Mouse (Mus musculus): ENCODE results near the gene Myo1g. TPM values are rescaled to one million over a fixed set of nuclear protein-coding genes. Genes with fewer than 3 reads are reported as not detected.
A peak's percentile ranks its signal among the peaks of the same experiment; 100 is the strongest.
"Not testable (repeated sequence)": the region's sequence is repeated elsewhere in the genome, so short reads cannot be mapped to it uniquely, and the experiment has no call there.

Gene Myo1g
- polyA plus RNA-seq, 1 experiment from 2014 or later: 0.66 TPM

GRCm38 (mm10) chr11:6528186-6529006 lies 7.6 kb upstream of the Myo1g start:
- Histone ChIP-seq H3K36me3 (peaks cover 31% of the 10 kb centered on the region), H3K27ac (peak overlapping the region; percentile 84), H3K4me2 (peak overlapping the region; percentile 86), H3K27me3 (no peaks in the 10 kb centered on the region), H3K4me3 (replicated peaks) (peak overlapping the region; percentile 67), H3K4me1 (replicated peaks) (peaks cover 11% of the 10 kb centered on the region), H3K9ac (replicated peaks) (peak overlapping the region; percentile 81), H3K9me3 (no peaks in the 10 kb centered on the region)
- under 1% methylated on average over 51 of the region's 51 CpGs for WGBS
- ATAC-seq (ENCODE audit: insufficient number of reproducible peaks, insufficient read depth, low FRiP score, low TSS enrichment, low read depth): peak; percentile 94

- ATAC-seq (ENCODE audit: insufficient number of reproducible peaks, insufficient read depth, low FRiP score, low TSS enrichment, low read depth): 0 out of 2 replicates have a peak, but pooled peaks have one; percentile 9
- H3K27ac ChIP-seq: peak overlapping the region; percentile 84
- peak overlapping the region; percentile 81 for H3K9ac ChIP-seq (replicated peaks)
- H3K36me3 ChIP-seq: peaks cover 31% of the 10 kb centered on the region
- peak overlapping the region; percentile 67 for H3K4me3 ChIP-seq (replicated peaks)
- H3K9me3 ChIP-seq: no peaks in the 10 kb centered on the region
- peak overlapping the region; percentile 86 for H3K4me2 ChIP-seq
- H3K27me3 ChIP-seq: no peaks in the 10 kb centered on the region
- WGBS: 14% methylated on average over 10 of the region's 10 CpGs
- peaks cover 11% of the 10 kb centered on the region for H3K4me1 ChIP-seq (replicated peaks)
These were observed 6.8 kb upstream of the Myo1g start for GRCm38 (mm10) chr11:6527256-6528185.

- WGBS: 71% methylated on average over 13 of the region's 16 CpGs
- peak overlapping the region; percentile 86 for H3K4me2 ChIP-seq
- not testable (repeated sequence) for H3K27ac ChIP-seq
These were observed 5.9 kb upstream of the Myo1g start for GRCm38 (mm10) chr11:6526526-6527255.

GRCm38 (mm10) chr11:6525241-6525640 lies 4.5 kb upstream of the Myo1g start:
- Histone ChIP-seq H3K4me1 (replicated peaks) (peaks cover 11% of the 10 kb centered on the region), H3K9ac (replicated peaks) (no peak overlapping the region), H3K9me3 (no peaks in the 10 kb centered on the region), H3K27ac (no peak overlapping the region), H3K27me3 (no peaks in the 10 kb centered on the region), H3K4me3 (replicated peaks) (no peak overlapping the region), H3K36me3 (peaks cover 31% of the 10 kb centered on the region), H3K4me2 (no peak overlapping the region)
- WGBS: 89% methylated on average over 1 of the region's 1 CpGs
- no peak for ATAC-seq (ENCODE audit: insufficient number of reproducible peaks, insufficient read depth, low FRiP score, low TSS enrichment, low read depth)

More at GRCm38 (mm10) chr11:6526526-6527255, 5.9 kb upstream of the Myo1g start:
- not testable (repeated sequence) for H3K27me3 ChIP-seq; H3K9me3 ChIP-seq; ATAC-seq (ENCODE audit: insufficient number of reproducible peaks, insufficient read depth, low FRiP score, low TSS enrichment, low read depth)
- H3K4me1 ChIP-seq (replicated peaks): peaks cover 11% of the 10 kb centered on the region
- peaks cover 31% of the 10 kb centered on the region for H3K36me3 ChIP-seq
- peak overlapping the region; percentile 81; the same call in 1 of the 2 replicates for H3K9ac ChIP-seq (replicated peaks)
- peak overlapping the region; percentile 67 for H3K4me3 ChIP-seq (replicated peaks)

GRCm38 (mm10) chr11:6524880-6525238 lies 4.1 kb upstream of the Myo1g start:
- Histone ChIP-seq H3K4me1 (replicated peaks) (peaks cover 11% of the 10 kb centered on the region), H3K27ac (0 out of 2 replicates have a peak overlapping the region, but pooled peaks have one; percentile 29), H3K4me2 (no peak overlapping the region), H3K4me3 (replicated peaks) (no peak overlapping the region), H3K27me3 (no peaks in the 10 kb centered on the region), H3K36me3 (peaks cover 31% of the 10 kb centered on the region), H3K9me3 (no peaks in the 10 kb centered on the region), H3K9ac (replicated peaks) (no peak overlapping the region)
- 87% methylated on average over 4 of the region's 4 CpGs for WGBS
- ATAC-seq (ENCODE audit: insufficient number of reproducible peaks, insufficient read depth, low FRiP score, low TSS enrichment, low read depth): no peak

GRCm38 (mm10) chr11:6524165-6524879 lies 3.6 kb upstream of the Myo1g start:
- 89% methylated on average over 8 of the region's 8 CpGs for WGBS
- Histone ChIP-seq H3K27ac (0 out of 2 replicates have a peak overlapping the region, but pooled peaks have one; percentile 29), H3K4me1 (replicated peaks) (peaks cover 11% of the 10 kb centered on the region), H3K27me3 (no peaks in the 10 kb centered on the region), H3K9ac (replicated peaks) (no peak overlapping the region), H3K9me3 (no peaks in the 10 kb centered on the region), H3K4me3 (replicated peaks) (no peak overlapping the region), H3K36me3 (peaks cover 31% of the 10 kb centered on the region), H3K4me2 (no peak overlapping the region)
- no peak for ATAC-seq (ENCODE audit: insufficient number of reproducible peaks, insufficient read depth, low FRiP score, low TSS enrichment, low read depth)

- WGBS: 41% methylated on average over 1 of the region's 1 CpGs
- H3K36me3 ChIP-seq: peaks cover 31% of the 10 kb centered on the region
- H3K27me3 ChIP-seq: no peaks in the 10 kb centered on the region
- H3K9ac ChIP-seq (replicated peaks): no peak overlapping the region
- H3K4me1 ChIP-seq (replicated peaks): peaks cover 11% of the 10 kb centered on the region
- H3K4me3 ChIP-seq (replicated peaks): no peak overlapping the region
- H3K27ac ChIP-seq: no peak overlapping the region
- ATAC-seq (ENCODE audit: insufficient number of reproducible peaks, insufficient read depth, low FRiP score, low TSS enrichment, low read depth): no peak
- H3K4me2 ChIP-seq: no peak overlapping the region
- H3K9me3 ChIP-seq: no peaks in the 10 kb centered on the region
These were observed 2.9 kb upstream of the Myo1g start for GRCm38 (mm10) chr11:6523662-6524088.

- no peak overlapping the region for H3K9ac ChIP-seq (replicated peaks)
- H3K27me3 ChIP-seq: no peaks in the 10 kb centered on the region
- no peak overlapping the region for H3K27ac ChIP-seq
- H3K36me3 ChIP-seq: peaks cover 31% of the 10 kb centered on the region
- 70% methylated on average over 9 of the region's 9 CpGs for WGBS
- no peaks in the 10 kb centered on the region for H3K9me3 ChIP-seq
- H3K4me3 ChIP-seq (replicated peaks): no peak overlapping the region
- H3K4me1 ChIP-seq (replicated peaks): peaks cover 10% of the 10 kb centered on the region
- ATAC-seq (ENCODE audit: insufficient number of reproducible peaks, insufficient read depth, low FRiP score, low TSS enrichment, low read depth): no peak
- H3K4me2 ChIP-seq: no peak overlapping the region
These were observed 2.2 kb upstream of the Myo1g start for GRCm38 (mm10) chr11:6522782-6523525.

GRCm38 (mm10) chr11:6519491-6520033 lies 1.2 kb downstream of the Myo1g start:
- Histone ChIP-seq H3K27me3 (no peaks in the 10 kb centered on the region), H3K27ac (no peak overlapping the region), H3K4me1 (replicated peaks) (no peaks in the 10 kb centered on the region), H3K9me3 (no peaks in the 10 kb centered on the region), H3K36me3 (peaks cover 9% of the 10 kb centered on the region), H3K4me2 (no peak overlapping the region), H3K4me3 (replicated peaks) (no peak overlapping the region), H3K9ac (replicated peaks) (0 out of 2 replicates have a peak overlapping the region, but pooled peaks have one; percentile 27)
- WGBS: 86% methylated on average over 11 of the region's 11 CpGs
- no peak for ATAC-seq (ENCODE audit: insufficient number of reproducible peaks, insufficient read depth, low FRiP score, low TSS enrichment, low read depth)

All from limb, embryonic 12.5 days (tissue).